Mouse (Mus musculus) kidney, adult 2 months (tissue): ENCODE data around the gene Plekha3.

Experiments
- CTCF ChIP-seq: fragments of 200-500 bp; conservative IDR thresholded peaks from 2 replicates; pipeline ENCODE4 v1.5.1; 2011; ENCODE audit warnings: low read depth, mild to moderate bottlenecking, control low read depth, low read length, moderate library complexity, mixed read lengths; ENCODE audit not compliant: insufficient read depth, insufficient read length
- POLR2A ChIP-seq: fragments of 200-500 bp; IDR thresholded peaks from one replicate; pipeline ENCODE4 v1.6.1; 2011; ENCODE audit warnings: low read depth, low read length, control low read depth

DNA sequence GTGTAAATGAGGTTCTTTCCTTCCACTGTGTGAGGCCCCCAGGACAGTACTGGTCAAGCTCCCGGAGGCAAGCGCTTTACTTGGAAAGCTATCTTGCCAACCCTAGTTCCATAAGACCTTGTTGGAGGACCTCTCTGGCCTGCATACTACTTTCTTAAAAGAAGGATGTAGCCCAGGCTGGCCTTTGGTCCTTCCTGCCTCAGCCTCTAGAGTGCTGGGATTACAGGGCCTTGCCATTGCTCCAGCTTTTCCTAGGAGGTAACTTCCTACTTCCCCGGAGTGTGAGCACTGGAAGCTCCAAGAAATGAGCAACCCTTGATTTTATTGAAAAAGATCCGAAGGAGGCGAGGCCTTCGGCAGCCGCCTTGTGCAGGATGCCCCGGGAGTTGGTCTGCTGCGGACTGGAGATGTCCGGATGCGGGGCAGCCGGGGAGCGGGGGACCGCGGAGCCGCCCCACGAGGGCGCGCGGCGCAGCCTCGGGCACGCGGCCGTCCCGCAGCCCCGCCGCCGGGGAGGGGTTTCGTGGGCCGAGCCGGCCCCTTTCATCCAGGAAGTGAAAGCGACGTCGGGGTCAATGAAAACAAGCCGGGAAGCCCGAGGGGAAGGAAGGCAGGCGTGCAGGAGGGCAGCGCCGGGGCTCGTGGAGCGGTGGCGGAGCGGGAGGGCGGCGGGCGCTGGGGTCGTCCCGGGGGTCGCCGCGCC lies at the start of gene Plekha3:
- TF ChIP-seq POLR2A = peak; percentile 42
- TF ChIP-seq CTCF = no peak
